Mouse (Mus musculus): Measurements from ENCODE around the gene Hspa4l. TPM values are rescaled to one million over a fixed set of nuclear protein-coding genes. Genes with fewer than 3 reads are reported as not detected.

Gene Hspa4l
- polyA plus RNA-seq, 1 experiment from 2014 or later: 8.8 TPM

- peak; percentile 96 for ATAC-seq (ENCODE audit: low FRiP score, low TSS enrichment)
Observed at GRCm38 (mm10) chr3:40744836-40745660, 753 bp downstream of the Hspa4l start.

GRCm38 (mm10) chr3:40745661-40746547 is 1.6 kb downstream of the Hspa4l start:
- H3K9me3 ChIP-seq (ENCODE audit: control insufficient read depth, low read length): no peaks in the 10 kb centered on the region
- ATAC-seq (ENCODE audit: low FRiP score, low TSS enrichment): peak; percentile 60
- H3K9ac ChIP-seq (ENCODE audit: low read depth, low read length): peak overlapping the region; percentile 66
- H3K36me3 ChIP-seq (ENCODE audit: control insufficient read depth, insufficient read depth, low read length): no peaks in the 10 kb centered on the region
- peaks cover 5% of the 10 kb centered on the region; the same call in 1 of the 2 replicates for H3K4me1 ChIP-seq (ENCODE audit: control insufficient read depth, insufficient read depth, low read length)
- 0 out of 2 replicates have a peak overlapping the region, but pooled peaks have one; percentile 24 for H3K27ac ChIP-seq (ENCODE audit: low read depth, low read length)
- peak overlapping the region; percentile 69 for H3K4me3 ChIP-seq (ENCODE audit: low read length)
- peak overlapping the region; percentile 96 for H3K4me2 ChIP-seq (replicated peaks; ENCODE audit: low read depth, low read length)
- WGBS: 3% methylated on average over 35 of the region's 37 CpGs
- H3K27me3 ChIP-seq (ENCODE audit: control insufficient read depth, insufficient read depth, low read length): no peaks in the 10 kb centered on the region

More at GRCm38 (mm10) chr3:40744836-40745660, 753 bp downstream of the Hspa4l start:
- Histone ChIP-seq H3K27me3 (ENCODE audit: control insufficient read depth, insufficient read depth, low read length) (no peaks in the 10 kb centered on the region), H3K9ac (ENCODE audit: low read depth, low read length) (peak overlapping the region; percentile 66), H3K36me3 (ENCODE audit: control insufficient read depth, insufficient read depth, low read length) (no peaks in the 10 kb centered on the region), H3K4me3 (ENCODE audit: low read length) (peak overlapping the region; percentile 69), H3K4me1 (ENCODE audit: control insufficient read depth, insufficient read depth, low read length) (peaks cover 5% of the 10 kb centered on the region; the same call in 1 of the 2 replicates), H3K27ac (ENCODE audit: low read depth, low read length) (peak overlapping the region; percentile 30; the same call in 1 of the 2 replicates), H3K9me3 (ENCODE audit: control insufficient read depth, low read length) (no peaks in the 10 kb centered on the region), H3K4me2 (replicated peaks; ENCODE audit: low read depth, low read length) (peak overlapping the region; percentile 96)
- WGBS: under 1% methylated on average over 53 of the region's 93 CpGs

GRCm38 (mm10) chr3:40760746-40761145 is 16.5 kb downstream of the Hspa4l start:
- H3K4me3 ChIP-seq (ENCODE audit: low read length): no peak overlapping the region
- ATAC-seq (ENCODE audit: low FRiP score, low TSS enrichment): no peak
- peaks cover 2% of the 10 kb centered on the region; the same call in 1 of the 2 replicates for H3K36me3 ChIP-seq (ENCODE audit: control insufficient read depth, insufficient read depth, low read length)
- H3K4me2 ChIP-seq (replicated peaks; ENCODE audit: low read depth, low read length): no peak overlapping the region
- 90% methylated on average over 3 of the region's 3 CpGs for WGBS
- H3K9me3 ChIP-seq (ENCODE audit: control insufficient read depth, low read length): no peaks in the 10 kb centered on the region
- H3K27ac ChIP-seq (ENCODE audit: low read depth, low read length): no peak overlapping the region
- no peak overlapping the region for H3K9ac ChIP-seq (ENCODE audit: low read depth, low read length)
- H3K4me1 ChIP-seq (ENCODE audit: control insufficient read depth, insufficient read depth, low read length): no peaks in the 10 kb centered on the region
- no peaks in the 10 kb centered on the region for H3K27me3 ChIP-seq (ENCODE audit: control insufficient read depth, insufficient read depth, low read length)

- H3K9ac ChIP-seq (ENCODE audit: low read depth, low read length): no peak overlapping the region
- WGBS: 90% methylated on average over 2 of the region's 2 CpGs
- ATAC-seq (ENCODE audit: low FRiP score, low TSS enrichment): no peak
Observed at GRCm38 (mm10) chr3:40761312-40761711, 17.0 kb downstream of the Hspa4l start.

GRCm38 (mm10) chr3:40793783-40794182 is 49.5 kb downstream of the Hspa4l start:
- Histone ChIP-seq H3K4me3 (ENCODE audit: low read length) (no peak overlapping the region), H3K4me2 (replicated peaks; ENCODE audit: low read depth, low read length) (no peak overlapping the region), H3K9ac (ENCODE audit: low read depth, low read length) (no peak overlapping the region), H3K4me1 (ENCODE audit: control insufficient read depth, insufficient read depth, low read length) (no peaks in the 10 kb centered on the region), H3K36me3 (ENCODE audit: control insufficient read depth, insufficient read depth, low read length) (no peaks in the 10 kb centered on the region), H3K9me3 (ENCODE audit: control insufficient read depth, low read length) (no peaks in the 10 kb centered on the region), H3K27ac (ENCODE audit: low read depth, low read length) (no peak overlapping the region), H3K27me3 (ENCODE audit: control insufficient read depth, insufficient read depth, low read length) (no peaks in the 10 kb centered on the region)
- ATAC-seq (ENCODE audit: low FRiP score, low TSS enrichment): no peak
- WGBS: 87% methylated on average over 2 of the region's 2 CpGs

More at GRCm38 (mm10) chr3:40761312-40761711, 17.0 kb downstream of the Hspa4l start:
- Histone ChIP-seq H3K4me2 (replicated peaks; ENCODE audit: low read depth, low read length) (no peak overlapping the region), H3K9me3 (ENCODE audit: control insufficient read depth, low read length) (no peaks in the 10 kb centered on the region), H3K4me3 (ENCODE audit: low read length) (no peak overlapping the region), H3K4me1 (ENCODE audit: control insufficient read depth, insufficient read depth, low read length) (no peaks in the 10 kb centered on the region), H3K27me3 (ENCODE audit: control insufficient read depth, insufficient read depth, low read length) (no peaks in the 10 kb centered on the region), H3K27ac (ENCODE audit: low read depth, low read length) (no peak overlapping the region), H3K36me3 (ENCODE audit: control insufficient read depth, insufficient read depth, low read length) (peaks cover 2% of the 10 kb centered on the region; the same call in 1 of the 2 replicates)

GRCm38 (mm10) chr3:40798054-40798453 is 53.8 kb downstream of the Hspa4l start:
- no peak for ATAC-seq (ENCODE audit: low FRiP score, low TSS enrichment)
- 78% methylated on average over 1 of the region's 1 CpGs for WGBS

GRCm38 (mm10) chr3:40798500-40798899 is 54.2 kb downstream of the Hspa4l start:
- ATAC-seq (ENCODE audit: low FRiP score, low TSS enrichment): no peak
- peaks cover 9% of the 10 kb centered on the region for H3K4me1 ChIP-seq (ENCODE audit: control insufficient read depth, insufficient read depth, low read length)
- WGBS: 38% methylated on average over 7 of the region's 7 CpGs
- H3K4me2 ChIP-seq (replicated peaks; ENCODE audit: low read depth, low read length): no peak overlapping the region
- no peak overlapping the region for H3K4me3 ChIP-seq (ENCODE audit: low read length)
- peaks cover 12% of the 10 kb centered on the region for H3K36me3 ChIP-seq (ENCODE audit: control insufficient read depth, insufficient read depth, low read length)
- no peaks in the 10 kb centered on the region for H3K9me3 ChIP-seq (ENCODE audit: control insufficient read depth, low read length)
- H3K27ac ChIP-seq (ENCODE audit: low read depth, low read length): no peak overlapping the region
- H3K27me3 ChIP-seq (ENCODE audit: control insufficient read depth, insufficient read depth, low read length): no peaks in the 10 kb centered on the region
- H3K9ac ChIP-seq (ENCODE audit: low read depth, low read length): no peak overlapping the region

More at GRCm38 (mm10) chr3:40798054-40798453, 53.8 kb downstream of the Hspa4l start:
- Histone ChIP-seq H3K4me3 (ENCODE audit: low read length) (no peak overlapping the region), H3K4me1 (ENCODE audit: control insufficient read depth, insufficient read depth, low read length) (peaks cover 9% of the 10 kb centered on the region), H3K36me3 (ENCODE audit: control insufficient read depth, insufficient read depth, low read length) (peaks cover 12% of the 10 kb centered on the region), H3K4me2 (replicated peaks; ENCODE audit: low read depth, low read length) (no peak overlapping the region), H3K27ac (ENCODE audit: low read depth, low read length) (no peak overlapping the region), H3K9me3 (ENCODE audit: control insufficient read depth, low read length) (no peaks in the 10 kb centered on the region), H3K27me3 (ENCODE audit: control insufficient read depth, insufficient read depth, low read length) (no peaks in the 10 kb centered on the region), H3K9ac (ENCODE audit: low read depth, low read length) (no peak overlapping the region)

GRCm38 (mm10) chr3:40799530-40800372 is 55.5 kb downstream of the Hspa4l start, which contains the start of gene Plk4:
Gene Plk4 (plus strand): TSS chr3:40800019.
- WGBS: 3% methylated on average over 66 of the region's 66 CpGs

More at GRCm38 (mm10) chr3:40799530-40800372, 55.5 kb downstream of the Hspa4l start, which contains the start of gene Plk4:
- Histone ChIP-seq H3K4me2 (replicated peaks; ENCODE audit: low read depth, low read length) (peak within 1 kb of the TSS; percentile 71), H3K27me3 (ENCODE audit: control insufficient read depth, insufficient read depth, low read length) (no peaks in the 10 kb centered on the region), H3K4me1 (ENCODE audit: control insufficient read depth, insufficient read depth, low read length) (peaks cover 9% of the 10 kb centered on the region), H3K36me3 (ENCODE audit: control insufficient read depth, insufficient read depth, low read length) (peaks cover 15% of the 10 kb centered on the region), H3K27ac (ENCODE audit: low read depth, low read length) (peak within 1 kb of the TSS; percentile 78), H3K4me3 (ENCODE audit: low read length) (peak within 1 kb of the TSS; percentile 93), H3K9me3 (ENCODE audit: control insufficient read depth, low read length) (no peaks in the 10 kb centered on the region), H3K9ac (ENCODE audit: low read depth, low read length) (peak within 1 kb of the TSS; percentile 93)
- ATAC-seq (ENCODE audit: low FRiP score, low TSS enrichment): peak; percentile 99

Data from kidney, embryonic 14.5 days (tissue).